Mouse (Mus musculus) heart, adult 2 months (tissue): ENCODE data around the gene Taf11. TPM values are rescaled to one million over a fixed set of nuclear protein-coding genes. Genes with fewer than 3 reads are reported as not detected.

Experiments used
- DNase-seq, 2 experiments: peaks; one replicate each; pipeline ENCODE4 v3.0.0; 2021
- H3K27ac ChIP-seq: fragments of 200-600 bp; 2 replicates; pipeline ENCODE4 v1.8.1; 2022
- H3K27me3 ChIP-seq: fragments of 200-500 bp; 2 replicates; pipeline ENCODE4 v1.6.1; 2012; ENCODE audit warnings: mild to moderate bottlenecking, low read length, inconsistent platforms, mixed read lengths; ENCODE audit not compliant: control insufficient read depth, insufficient read depth
- H3K36me3 ChIP-seq: fragments of 200-500 bp; 2 replicates; pipeline ENCODE4 v1.6.1; 2012; ENCODE audit warnings: low read length, inconsistent platforms; ENCODE audit not compliant: control insufficient read depth, insufficient read depth
- H3K4me1 ChIP-seq: fragments of 200-500 bp; 2 replicates; pipeline ENCODE4 v1.6.1; 2011; ENCODE audit warnings: low read length; ENCODE audit not compliant: control insufficient read depth, insufficient read depth
- H3K4me3 ChIP-seq: fragments of 200-600 bp; 2 replicates; pipeline ENCODE4 v1.8.1; 2022
- H3K79me2 ChIP-seq: fragments of 200-500 bp; replicated peaks from 2 replicates; pipeline ENCODE4 v1.6.1; 2012; ENCODE audit warnings: mild to moderate bottlenecking, inconsistent platforms, low read length, moderate library complexity, mixed read lengths; ENCODE audit not compliant: control insufficient read depth, insufficient read depth
- H3K9ac ChIP-seq: fragments of 200-500 bp; 2 replicates; pipeline ENCODE4 v1.6.1; 2012; ENCODE audit warnings: low read depth, mild to moderate bottlenecking, control low read depth, inconsistent platforms, low read length, mixed read lengths
- CTCF ChIP-seq: fragments of 200-600 bp; IDR thresholded peaks from 2 replicates; pipeline ENCODE4 v1.8.1; 2022; ENCODE audit warnings: antibody characterized with exemption, mild to moderate bottlenecking, moderate library complexity
- EP300 ChIP-seq: fragments of 200-500 bp; IDR thresholded peaks from 2 replicates; pipeline ENCODE4 v1.6.1; 2011; ENCODE audit warnings: low read depth, low read length, control low read depth; ENCODE audit not compliant: insufficient read depth
- POLR2A ChIP-seq: fragments of 200-500 bp; IDR thresholded peaks from 2 replicates; pipeline ENCODE4 v1.6.1; 2011; ENCODE audit warnings: mild to moderate bottlenecking, low read depth, low read length, control low read depth; ENCODE audit not compliant: insufficient read depth
- WGBS: fragments of 180-500 bp; shearing (Covaris S2); methylation state at CpG from one replicate; pipeline ENCODE4 v1.1.7; 2018; 5-methylcytosine and 5-hydroxymethylcytosine counted together
- intact Hi-C: fragments of 180-260 bp; cut with DNase I; formaldehyde crosslinking; loops from one replicate; pipeline ENCODE4 v1.15.1; 2025
- long read RNA-seq: library from polyadenylated mRNA; stranded (forward); transcript quantifications from one replicate; pipeline ENCODE4 v2.0.0, GENCODE M21; 2021
- polyA plus RNA-seq: library from polyadenylated mRNA; depleted of rRNA; stranded (reverse); fragments of >200 nt; gene quantifications from 2 replicates; pipeline ENCODE4 v1.2.3, GENCODE M21; 2012; rRNA removed
- total RNA-seq, 2 experiments: library from RNA; stranded (reverse); gene quantifications; 2 replicates each; pipeline ENCODE4 v1.2.3; 2021

The Taf11 gene
- total RNA-seq (10 to 100 TPM; 21.5 to 21.6 TPM), polyA plus RNA-seq (12.5 and 13.2 TPM in 2 replicates)
- long read RNA-seq, transcript Taf11-201 (5 exons, 1,220 nt) = major isoform, 10 of 14 reads
- long read RNA-seq, partial matches to known transcripts = 1 of 14 reads
- long read RNA-seq, other reads (novel, unspliced or antisense) = 3 of 14 reads

DNA sequence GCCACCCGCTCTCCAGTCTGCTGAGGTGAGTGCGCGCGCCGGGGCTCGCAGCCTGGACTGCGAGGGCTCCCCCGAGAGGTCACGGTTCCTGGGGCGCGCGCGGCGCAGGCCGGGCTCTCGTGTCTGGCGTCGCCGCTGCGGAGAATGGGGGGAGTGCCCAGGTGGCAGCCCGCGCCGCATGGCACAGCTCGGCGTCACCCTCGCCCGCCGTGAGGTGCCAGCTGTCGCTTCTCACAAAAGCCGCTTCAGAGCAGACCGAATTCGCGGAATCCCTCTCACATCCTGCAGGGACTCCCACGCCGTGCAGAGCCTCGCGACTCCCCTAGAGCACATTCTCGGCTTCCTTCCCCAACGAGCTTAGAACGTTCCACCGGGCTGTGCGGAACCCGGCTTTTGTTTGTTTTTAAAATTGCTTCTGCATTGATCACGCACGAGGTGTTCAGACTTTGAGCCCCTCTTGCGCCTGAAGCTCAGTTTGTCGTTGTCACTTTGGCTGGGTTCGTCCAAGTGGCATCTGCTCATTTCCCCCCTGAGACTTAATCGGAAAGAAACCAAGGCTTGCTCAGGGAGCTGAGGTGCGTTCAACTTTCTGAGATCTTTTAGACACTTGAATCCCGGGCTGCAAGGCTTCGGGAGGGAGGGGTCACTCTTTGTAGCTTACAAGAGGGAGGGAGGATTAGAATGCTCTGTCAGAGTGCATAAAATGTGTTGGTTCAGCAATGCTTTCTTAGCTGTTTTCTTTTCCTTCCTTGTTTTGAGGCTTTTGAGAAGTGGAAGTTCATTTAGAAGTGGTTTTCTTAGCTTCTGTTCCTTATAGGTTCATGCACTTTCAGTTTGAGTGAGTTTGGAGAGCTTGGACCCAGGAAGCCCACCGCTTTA, at the start of gene Taf11:
Gene Taf11 (minus strand): TSS at position 223 of the 879 bp plus-strand sequence.
- peak in 1 of 2 experiments; percentile 20 for DNase-seq
- H3K79me2 ChIP-seq = peaks cover 9% of the 10 kb centered on the region
- intact Hi-C loops = loop anchor here (2.0 to 10.0 kb wide), 5 partner anchors 53 to 255 kb away; partner anchors contain the start of gene Uhrf1bp1

DNA sequence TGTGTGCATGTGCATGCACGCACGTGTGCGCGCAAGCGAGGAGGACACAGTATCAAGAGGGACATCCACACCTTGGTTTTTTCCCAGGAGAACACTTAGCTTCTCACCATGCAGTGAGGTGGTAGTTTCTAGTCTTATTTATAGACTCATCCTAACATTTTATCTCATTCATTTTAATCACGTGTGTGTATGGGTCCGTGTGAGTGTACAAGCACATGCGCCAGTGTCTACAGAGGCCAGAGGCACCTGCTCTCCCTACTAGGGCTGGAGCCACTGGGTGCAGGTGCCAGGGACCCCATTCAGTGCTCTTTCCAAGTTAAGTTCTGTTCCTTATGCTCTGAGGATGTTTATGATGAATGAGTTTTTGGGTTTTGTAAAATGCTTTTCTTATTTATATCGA, 48.0 kb upstream of the Taf11 start:
- TF ChIP-seq POLR2A (no peak), CTCF (no peak), EP300 (no peak)
- Histone ChIP-seq H3K27me3 (no peaks in the 10 kb centered on the region), H3K4me1 (peaks cover 17% of the 10 kb centered on the region), H3K4me3 (no peak overlapping the region), H3K79me2 (peaks cover 2% of the 10 kb centered on the region; the same call in 1 of the 2 replicates), H3K9ac (no peak overlapping the region), H3K27ac (peak overlapping the region; percentile 48), H3K36me3 (no peaks in the 10 kb centered on the region)
- intact Hi-C loops = loop anchor here (2.0 kb wide), 1 partner anchor 17 kb away; no protein-coding TSS in a partner anchor
- no peak for DNase-seq
- WGBS = 67% methylated on average over 9 of the region's 9 CpGs

More for the DNA sequence above, at the start of gene Taf11:
- Histone ChIP-seq H3K9ac (peak within 1 kb of the TSS; percentile 87), H3K27me3 (no peaks in the 10 kb centered on the region), H3K27ac (peak within 1 kb of the TSS; percentile 87), H3K36me3 (no peaks in the 10 kb centered on the region), H3K4me3 (peak within 1 kb of the TSS; percentile 95), H3K4me1 (peaks cover 2% of the 10 kb centered on the region)
- WGBS = 2% methylated on average over 53 of the region's 53 CpGs
- TF ChIP-seq EP300 = no peak
- no peak for TF ChIP-seq CTCF
- TF ChIP-seq POLR2A = no peak

- Histone ChIP-seq H3K9ac (peak overlapping the region; percentile 4; the same call in 1 of the 2 replicates), H3K79me2 (0 out of 2 replicates have a peak, but pooled peaks cover 1% of the 10 kb centered on the region), H3K27me3 (no peaks in the 10 kb centered on the region), H3K27ac (peak overlapping the region; percentile 21; the same call in 1 of the 2 replicates), H3K36me3 (no peaks in the 10 kb centered on the region), H3K4me1 (peaks cover 14% of the 10 kb centered on the region), H3K4me3 (no peak overlapping the region)
- WGBS = 42% methylated on average over 14 of the region's 14 CpGs
- TF ChIP-seq EP300 (no peak), CTCF (no peak), POLR2A (no peak)
- intact Hi-C loops = no loop called here
- DNase-seq = peak in 1 of 2 experiments; percentile 42
These were observed 45.2 kb upstream of the Taf11 start for GRCm38 (mm10) chr17:27954629-27955402.

GRCm38 (mm10) chr17:27953136-27953535, 43.5 kb upstream of the Taf11 start:
- no peaks in the 10 kb centered on the region for H3K36me3 ChIP-seq
- intact Hi-C loops = no loop called here
- no peak overlapping the region for H3K4me3 ChIP-seq
- H3K27ac ChIP-seq = no peak overlapping the region
- TF ChIP-seq EP300 = no peak
- TF ChIP-seq POLR2A = no peak
- TF ChIP-seq CTCF = no peak
- 87% methylated on average over 6 of the region's 6 CpGs for WGBS
- H3K27me3 ChIP-seq = no peaks in the 10 kb centered on the region
- H3K4me1 ChIP-seq = peaks cover 12% of the 10 kb centered on the region
- DNase-seq = no peak
- H3K9ac ChIP-seq = no peak overlapping the region
- peaks cover 8% of the 10 kb centered on the region for H3K79me2 ChIP-seq

DNA sequence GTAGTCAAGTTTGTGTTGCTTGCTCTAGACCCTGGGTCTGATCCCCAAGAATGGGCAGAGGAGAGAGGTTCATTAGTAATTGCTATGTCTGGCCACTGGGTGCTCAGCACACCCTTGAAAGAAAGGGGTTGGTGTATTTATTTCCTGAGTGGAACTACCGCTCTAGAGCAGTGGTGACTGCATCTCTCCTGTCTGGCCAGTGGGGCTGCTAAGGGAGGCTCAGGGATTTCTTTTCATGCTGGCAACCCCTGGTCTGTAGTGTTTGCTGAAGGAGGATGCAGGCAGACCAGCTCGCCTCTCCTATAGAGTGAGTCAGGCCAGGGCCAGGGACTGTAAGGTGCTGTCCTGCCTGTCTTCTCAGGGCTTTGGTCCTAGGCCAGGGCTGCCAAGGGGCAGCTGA, 37.5 kb upstream of the Taf11 start:
- Histone ChIP-seq H3K79me2 (peaks cover 9% of the 10 kb centered on the region), H3K27ac (no peak overlapping the region), H3K9ac (no peak overlapping the region), H3K27me3 (no peaks in the 10 kb centered on the region), H3K4me1 (peaks cover 10% of the 10 kb centered on the region), H3K36me3 (no peaks in the 10 kb centered on the region), H3K4me3 (no peak overlapping the region)
- TF ChIP-seq CTCF (peak; percentile 14; the same call in 1 of the 2 replicates), POLR2A (no peak)
- 73% methylated on average over 2 of the region's 2 CpGs for WGBS
- no peak for DNase-seq
- intact Hi-C loops = no loop called here
